ENCODE assay signal across 36 mouse cellular contexts in genomic region chr7:72110578-72110977, GRCm38 (mm10).
DNase-seq lines count a peak whose midpoint lies in the region; ATAC-seq and TF ChIP-seq lines count a peak whose summit lies in the region.
"Had no signal": no experiment of that assay in that cellular context is flagged by ENCODE, and none has a peak within 500 bp of the region (broad histone marks: within the 10 kb centered on the region; RNA-seq: fewer than 3 reads in every experiment).

No protein-coding gene starts in this region.

- no peak overlapping the region for H3ac ChIP-seq in C2C12 (ENCODE audit: control insufficient read depth, insufficient read length, low read depth)

- no peaks in the 10 kb centered on the region for H3K79me2 ChIP-seq in C2C12 (ENCODE audit: control insufficient read depth, insufficient read depth)

- H3K4me1 ChIP-seq in forebrain, embryonic 14.5 days (ENCODE audit: control insufficient read depth, insufficient read depth, low read length) = no peaks in the 10 kb centered on the region
- no peaks in the 10 kb centered on the region for H3K4me1 ChIP-seq in forebrain, embryonic 16.5 days (replicated peaks; ENCODE audit: control insufficient read depth, insufficient read depth, low read length)
- peaks cover 0 to 5% of the 10 kb centered on the region in 2 experiments; a peak in 1 of 4 replicates for H3K4me1 ChIP-seq in ES-E14 (ENCODE audit: control insufficient read depth in 2 of 2, insufficient read depth in 2 of 2, low read length in 2 of 2, poor library complexity in 1 of 2)
- H3K4me1 ChIP-seq: embryonic facial prominence, embryonic 12.5 days; forebrain, embryonic 15.5 days; heart, embryonic 10.5 days; heart, embryonic 15.5 days; hindbrain, embryonic 12.5 days; intestine, embryonic 15.5 days; limb, embryonic 12.5 days; liver, embryonic 13.5 days; megakaryocyte, embryonic 14.5 days; midbrain, embryonic 12.5 days had no signal

- no peak overlapping the region for H3K9ac ChIP-seq in forebrain, embryonic 14.5 days (ENCODE audit: low read length)
- H3K9ac ChIP-seq in forebrain, embryonic 16.5 days (replicated peaks; ENCODE audit: low read depth, low read length) = no peak overlapping the region
- H3K9ac ChIP-seq in ES-E14 (ENCODE audit: insufficient read depth, low read depth, low read length, poor library complexity, severe bottlenecking) = no peak overlapping the region
- H3K9ac ChIP-seq: embryonic facial prominence, embryonic 12.5 days; forebrain, embryonic 15.5 days; heart, embryonic 15.5 days; hindbrain, embryonic 12.5 days; intestine, embryonic 15.5 days; limb, embryonic 12.5 days; liver, embryonic 13.5 days; midbrain, embryonic 12.5 days had no signal

- 81% methylated on average over 6 of the region's 6 CpGs for WGBS in forebrain, embryonic 14.5 days
- 75% methylated on average over 6 of the region's 6 CpGs for WGBS in forebrain, embryonic 16.5 days

- TF ChIP-seq CTCF in C2C12 (IDR thresholded peaks at IDR 0.05; ENCODE audit: control insufficient read depth, insufficient read depth, insufficient read length) = no peak

- in situ Hi-C loops in ES-E14 (cut with MboI; ENCODE audit: low sequenced_read_pairs in 2 of 2, unreplicated experiment in 2 of 2) = no loop called here

- no peaks in the 10 kb centered on the region for H3K9me3 ChIP-seq in forebrain, embryonic 14.5 days (replicated peaks; ENCODE audit: control insufficient read depth, low read length)
- H3K9me3 ChIP-seq in forebrain, embryonic 16.5 days (ENCODE audit: control insufficient read depth, low read length) = no peaks in the 10 kb centered on the region
- no peaks in the 10 kb centered on the region for H3K9me3 ChIP-seq in ES-E14 (ENCODE audit: control insufficient read depth, insufficient read depth, low read depth, low read length)
- H3K9me3 ChIP-seq: embryonic facial prominence, embryonic 12.5 days; forebrain, embryonic 15.5 days; heart, embryonic 10.5 days; heart, embryonic 15.5 days; hindbrain, embryonic 12.5 days; intestine, embryonic 15.5 days; limb, embryonic 12.5 days; liver, embryonic 13.5 days; megakaryocyte, embryonic 14.5 days; midbrain, embryonic 12.5 days had no signal

- H3K27ac ChIP-seq in forebrain, embryonic 14.5 days (ENCODE audit: low read depth, low read length) = no peak overlapping the region
- no peak overlapping the region for H3K27ac ChIP-seq in forebrain, embryonic 16.5 days (ENCODE audit: low read length)
- H3K27ac ChIP-seq in ES-E14 (ENCODE audit: insufficient read depth, low read depth, low read length, poor library complexity, severe bottlenecking) = peak overlapping the region; percentile 54; the same call in 1 of the 2 replicates
- H3K27ac ChIP-seq: embryonic facial prominence, embryonic 12.5 days; forebrain, embryonic 15.5 days; heart, embryonic 10.5 days; heart, embryonic 15.5 days; hindbrain, embryonic 12.5 days; hindbrain, postnatal 0 days; intestine, embryonic 15.5 days; kidney, postnatal 0 days; limb, embryonic 12.5 days; liver, embryonic 13.5 days; midbrain, embryonic 12.5 days; stomach, postnatal 0 days had no signal

- H3K79me3 ChIP-seq in C2C12 (ENCODE audit: low read depth) = no peaks in the 10 kb centered on the region

- no peak for ATAC-seq in forebrain, embryonic 14.5 days
- ATAC-seq in forebrain, embryonic 16.5 days = no peak
- ATAC-seq in monocyte, adult 5-6 weeks (replicated peaks; ENCODE audit: insufficient number of reproducible peaks, low FRiP score, low TSS enrichment, poor library complexity, severe bottlenecking) = no peak
- ATAC-seq: CD4-positive, CD25-positive, alpha-beta regulatory T cell, adult 4 months; forebrain, embryonic 15.5 days; hindbrain, postnatal 0 days; intestine, embryonic 15.5 days; lung, postnatal 0 days had no signal

- DNase-seq in forebrain, embryonic 14.5 days (ENCODE audit: low spot score) = peak; percentile 14
- DNase-seq in ES-E14 (ENCODE audit: low read depth, low spot score) = no peak
- peak; percentile 33 for DNase-seq in brain, adult 2 months (ENCODE audit: low read depth, low spot score)
- DNase-seq in layer of hippocampus, adult 8-10 months (ENCODE audit: low spot score in 2 of 2) = no peak
- no peak for DNase-seq in gastrocnemius, postnatal 4 days (ENCODE audit: low spot score in 2 of 2)
- DNase-seq: adrenal gland, postnatal 10 days; cerebellum, adult 11-12 months; cerebellum, adult 9-11 months; embryo, embryonic 11 days; gastrocnemius, postnatal 10 days; heart, adult 11 months; heart, postnatal 36 days; kidney, adult 8-10 months; liver, embryonic 13.5 days; lung, adult 18-20 months; lung, postnatal 4 days; right cerebral cortex, postnatal 4 days; thymus, adult 18-20 months; thymus, postnatal 25 days had no signal

- no peaks in the 10 kb centered on the region for H3K27me3 ChIP-seq in forebrain, embryonic 14.5 days (replicated peaks; ENCODE audit: control insufficient read depth, insufficient read depth, low read length)
- no peaks in the 10 kb centered on the region for H3K27me3 ChIP-seq in forebrain, embryonic 16.5 days (replicated peaks; ENCODE audit: control insufficient read depth, insufficient read depth, low read length)
- H3K27me3 ChIP-seq in C2C12 (ENCODE audit: control insufficient read depth, insufficient read depth, insufficient read length) = no peaks in the 10 kb centered on the region
- H3K27me3 ChIP-seq: embryonic facial prominence, embryonic 12.5 days; forebrain, embryonic 15.5 days; heart, embryonic 15.5 days; hindbrain, embryonic 12.5 days; intestine, embryonic 15.5 days; limb, embryonic 12.5 days; liver, embryonic 13.5 days; megakaryocyte, embryonic 14.5 days; midbrain, embryonic 12.5 days had no signal

- no peak overlapping the region for H3K4me2 ChIP-seq in forebrain, embryonic 14.5 days (ENCODE audit: low read length)
- no peak overlapping the region for H3K4me2 ChIP-seq in forebrain, embryonic 16.5 days (ENCODE audit: low read length)
- H3K4me2 ChIP-seq: embryonic facial prominence, embryonic 12.5 days; forebrain, embryonic 15.5 days; heart, embryonic 15.5 days; hindbrain, embryonic 12.5 days; intestine, embryonic 15.5 days; limb, embryonic 12.5 days; liver, embryonic 13.5 days; midbrain, embryonic 12.5 days had no signal

- no peaks in the 10 kb centered on the region for H3K36me3 ChIP-seq in forebrain, embryonic 14.5 days (ENCODE audit: control insufficient read depth, insufficient read depth, low read length)
- no peaks in the 10 kb centered on the region for H3K36me3 ChIP-seq in forebrain, embryonic 16.5 days (ENCODE audit: control insufficient read depth, insufficient read depth)
- no peaks in the 10 kb centered on the region for H3K36me3 ChIP-seq in C2C12 (ENCODE audit: control insufficient read depth, insufficient read depth)
- no peaks in the 10 kb centered on the region for H3K36me3 ChIP-seq in ES-E14 (ENCODE audit: control insufficient read depth, insufficient read depth, low read length, poor library complexity, severe bottlenecking)
- H3K36me3 ChIP-seq: embryonic facial prominence, embryonic 12.5 days; forebrain, embryonic 15.5 days; heart, embryonic 10.5 days; heart, embryonic 15.5 days; hindbrain, embryonic 12.5 days; intestine, embryonic 15.5 days; limb, embryonic 12.5 days; liver, embryonic 13.5 days; midbrain, embryonic 12.5 days had no signal

- no peak overlapping the region for H3K4me3 ChIP-seq in forebrain, embryonic 14.5 days (ENCODE audit: low read depth, low read length)
- no peak overlapping the region for H3K4me3 ChIP-seq in forebrain, embryonic 16.5 days (replicated peaks; ENCODE audit: low read length)
- no peak overlapping the region for H3K4me3 ChIP-seq in C2C12 (ENCODE audit: insufficient read depth, poor library complexity, severe bottlenecking)
- H3K4me3 ChIP-seq in ES-E14 (ENCODE audit: insufficient read depth in 1 of 2, low read depth in 1 of 2, low read length in 2 of 2, poor library complexity in 1 of 2, severe bottlenecking in 1 of 2) = no peak overlapping the region
- H3K4me3 ChIP-seq: embryonic facial prominence, embryonic 12.5 days; forebrain, embryonic 15.5 days; heart, embryonic 10.5 days; heart, embryonic 15.5 days; hindbrain, embryonic 12.5 days; intestine, embryonic 15.5 days; limb, embryonic 12.5 days; liver, embryonic 13.5 days; megakaryocyte, embryonic 14.5 days; midbrain, embryonic 12.5 days had no signal

TF ChIP-seq in C2C12, 6 proteins besides CTCF, POLR2A, EP300 and RAD21:
- TF ChIP-seq USF1 (IDR thresholded peaks at IDR 0.05; ENCODE audit: low read depth) (no peak), CEBPB (IDR thresholded peaks at IDR 0.05; ENCODE audit: low read depth) (no peak), MYOG (IDR thresholded peaks at IDR 0.05; ENCODE audit: control insufficient read depth, extremely low read depth, insufficient read length) (no peak), MAX (IDR thresholded peaks at IDR 0.05) (peak; percentile 31), MYOD1 (IDR thresholded peaks at IDR 0.05; ENCODE audit: control insufficient read depth, insufficient read length, low read depth) (peak; percentile 90), FOSL1 (IDR thresholded peaks at IDR 0.05; ENCODE audit: insufficient read depth, low read length, poor library complexity, severe bottlenecking) (peak; percentile 68)

TF ChIP-seq in ES-E14, 5 proteins besides CTCF, POLR2A, EP300 and RAD21:
- TF ChIP-seq ZNF384 (IDR thresholded peaks at IDR 0.05; ENCODE audit: low read depth, low read length) (no peak), MAFK (IDR thresholded peaks at IDR 0.05; ENCODE audit: insufficient read depth, low read depth, low read length) (no peak), CHD2 (IDR thresholded peaks at IDR 0.05; ENCODE audit: low read depth, low read length) (no peak), HCFC1 (IDR thresholded peaks at IDR 0.05; ENCODE audit: borderline replicate concordance, insufficient read depth, low read length) (no peak), ZC3H11A (IDR thresholded peaks at IDR 0.05; ENCODE audit: borderline replicate concordance, low read depth, low read length) (no peak)

Comparison
In these comparisons a context has a peak if more than half of its experiments do, and no peak if none do; other contexts are left out.
1. DNase-seq: peak in forebrain, embryonic 14.5 days (single experiment) and brain, adult 2 months (single experiment); none in ES-E14 (single experiment), layer of hippocampus, adult 8-10 months (0 of 2) and gastrocnemius, postnatal 4 days (0 of 2).